Mouse (Mus musculus) brain, embryonic 14.5 days (tissue): ENCODE results near the gene Frzb. TPM values are rescaled to one million over a fixed set of nuclear protein-coding genes. Genes with fewer than 3 reads are reported as not detected.
A peak's percentile ranks its signal among the peaks of the same experiment; 100 is the strongest.

Experiments
- DNase-seq: peaks from one replicate; pipeline ENCODE4 v3.0.0-alpha.2; 2011; ENCODE audit warnings: low read depth
- CTCF ChIP-seq: fragments of 200-500 bp; IDR thresholded peaks from 2 replicates; pipeline ENCODE4 v1.5.1; 2012; ENCODE audit warnings: inconsistent platforms, mild to moderate bottlenecking, moderate library complexity, borderline replicate concordance; ENCODE audit not compliant: insufficient read depth, insufficient read length; ENCODE audit errors: extremely low read depth
- POLR2A ChIP-seq: fragments of 200-500 bp; IDR thresholded peaks from 2 replicates; pipeline ENCODE4 v1.6.1; 2012; ENCODE audit warnings: mild to moderate bottlenecking, inconsistent platforms, borderline replicate concordance; ENCODE audit not compliant: poor library complexity, insufficient read depth, insufficient read length, severe bottlenecking; ENCODE audit errors: extremely low read depth
- polyA plus RNA-seq: library from polyadenylated mRNA; depleted of rRNA; stranded (reverse); fragments of >200 nt; gene quantifications from 2 replicates; pipeline ENCODE4 v1.2.3, GENCODE M21; 2012; rRNA removed

Gene Frzb
- polyA plus RNA-seq, result 2.3 and 5.1 TPM in 2 replicates

GRCm38 (mm10) chr2:80447291-80447791 is at the start of gene Frzb:
Gene Frzb (minus strand): TSS chr2:80447625.
- no peak for TF ChIP-seq POLR2A
- TF ChIP-seq CTCF, result no peak
- peak; percentile 74 for DNase-seq

- peak; percentile 41 for DNase-seq
Measured at GRCm38 (mm10) chr2:80495304-80495703, 47.9 kb upstream of the Frzb start.

- TF ChIP-seq POLR2A, result no peak
- no peak for TF ChIP-seq CTCF
- no peak for DNase-seq
Measured at GRCm38 (mm10) chr2:80486851-80487250, 39.4 kb upstream of the Frzb start.

DNA sequence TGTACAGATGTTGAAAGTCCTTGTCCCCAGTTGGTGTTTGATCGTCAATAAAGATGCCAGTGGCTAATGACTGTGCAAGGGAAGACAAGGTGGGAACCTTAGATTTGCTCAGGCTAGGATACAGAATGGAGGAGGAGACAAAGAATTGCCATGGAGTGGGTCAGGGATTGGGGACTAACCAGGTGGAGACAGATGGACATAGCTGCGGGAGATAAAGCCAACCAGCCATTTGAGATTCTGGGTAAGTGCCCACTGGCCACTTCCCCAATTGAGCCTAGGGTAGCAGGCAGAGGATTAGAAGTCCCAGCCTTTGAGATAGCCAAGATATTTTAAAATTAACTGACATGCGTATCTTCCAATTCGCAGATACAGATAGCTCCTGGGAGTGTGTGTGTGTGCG is 37.5 kb upstream of the Frzb start:
- DNase-seq, result no peak
- no peak for TF ChIP-seq POLR2A
- TF ChIP-seq CTCF, result no peak

- no peak for DNase-seq
- TF ChIP-seq CTCF (no peak), POLR2A (no peak)
Measured at GRCm38 (mm10) chr2:80475831-80476230, 28.4 kb upstream of the Frzb start.

DNA sequence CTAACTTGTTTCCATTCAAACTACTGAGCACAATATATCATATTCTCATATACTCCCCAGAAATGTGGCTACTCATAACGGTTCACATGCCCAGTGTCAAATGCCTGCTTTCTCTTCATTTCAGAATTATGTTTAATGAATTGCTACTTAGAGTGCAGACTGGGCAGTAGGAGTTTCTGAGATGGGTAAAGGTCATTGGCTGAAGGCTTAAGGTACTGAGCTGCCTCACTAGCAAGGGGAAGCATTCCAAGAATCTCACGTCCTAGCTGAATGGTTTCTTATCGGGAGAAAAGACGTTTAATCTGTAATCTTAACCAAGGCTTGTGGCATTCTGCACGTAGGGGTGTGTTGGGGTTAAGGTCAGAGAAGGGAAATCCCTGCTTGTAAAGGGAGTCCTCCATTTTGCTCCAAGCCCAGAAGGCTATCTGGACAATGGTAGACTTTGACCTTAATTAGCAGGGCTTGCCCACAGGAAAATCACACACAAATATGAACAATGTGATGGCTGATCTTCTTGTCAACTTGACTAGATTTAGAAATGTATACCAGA is 26.9 kb upstream of the Frzb start:
- TF ChIP-seq POLR2A, result no peak
- TF ChIP-seq CTCF, result no peak
- DNase-seq, result no peak

GRCm38 (mm10) chr2:80465991-80466821 is 18.8 kb upstream of the Frzb start:
- DNase-seq, result no peak
- TF ChIP-seq CTCF (no peak), POLR2A (no peak)

DNA sequence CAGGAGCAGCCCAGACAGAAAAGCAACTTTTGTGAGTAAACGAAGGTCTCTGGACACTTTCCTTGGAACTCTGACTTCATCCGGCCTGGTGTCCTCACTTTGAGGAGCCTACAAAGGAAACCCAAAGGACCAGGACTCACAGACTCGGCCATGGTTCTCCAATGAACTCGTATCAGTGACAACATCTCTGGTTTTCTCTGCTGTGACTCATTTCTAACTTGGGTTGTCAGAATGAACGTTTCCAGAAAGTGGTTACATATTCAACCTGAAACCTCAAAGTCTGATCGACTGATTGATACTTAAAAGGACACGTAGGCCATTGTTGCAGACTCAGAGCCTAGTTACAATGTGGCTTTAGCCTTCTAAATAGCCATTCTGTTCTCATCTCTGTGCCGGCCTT is 14.4 kb upstream of the Frzb start:
- TF ChIP-seq POLR2A, result no peak
- TF ChIP-seq CTCF, result no peak
- no peak for DNase-seq

- peak; percentile 73 for DNase-seq
- TF ChIP-seq POLR2A (no peak), CTCF (no peak)
Measured at GRCm38 (mm10) chr2:80448231-80448630, 806 bp upstream of the Frzb start.

GRCm38 (mm10) chr2:80446308-80447151 is 895 bp downstream of the Frzb start:
- peak; percentile 73 for DNase-seq
- TF ChIP-seq CTCF (no peak), POLR2A (no peak)

- TF ChIP-seq POLR2A (no peak), CTCF (no peak)
- DNase-seq, result peak; percentile 37
Measured at GRCm38 (mm10) chr2:80445926-80446307, 1.5 kb downstream of the Frzb start.
